ENCODE assay signal across 8 mouse cellular contexts in genomic region chr13:60427755-60428385, GRCm38 (mm10).
DNase-seq lines count a peak whose midpoint lies in the region; ATAC-seq lines count a peak whose summit lies in the region.

No protein-coding gene starts in this region.

- peak; percentile 30 for DNase-seq in adrenal gland, postnatal 10 days
- no peak for DNase-seq in adrenal gland, adult 8-10 months
- peak; percentile 49 to 57 for DNase-seq in heart, postnatal 10 days
- peak; percentile 24 for DNase-seq in midbrain, embryonic 10.5 days (ENCODE audit: low spot score)
- no peak for DNase-seq in cerebellum, adult 9-11 months
- DNase-seq in left cerebral cortex, adult 8-10 months (ENCODE audit: low spot score in 2 of 2), result no peak

- ATAC-seq in embryonic facial prominence, embryonic 13.5 days (ENCODE audit: insufficient number of reproducible peaks, insufficient read depth, low FRiP score, low TSS enrichment, low read depth), result no peak
- no peak for ATAC-seq in erythroid progenitor cell, adult 5-6 weeks (replicated peaks; ENCODE audit: low FRiP score, poor library complexity, severe bottlenecking)

- WGBS in embryonic facial prominence, embryonic 13.5 days, result 20% methylated on average over 12 of the region's 12 CpGs
- 37% methylated on average over 12 of the region's 12 CpGs for WGBS in midbrain, embryonic 10.5 days

- H3K9me3 ChIP-seq in embryonic facial prominence, embryonic 13.5 days, result 0 out of 2 replicates have a peak, but pooled peaks cover 1% of the 10 kb centered on the region
- H3K9me3 ChIP-seq in midbrain, embryonic 10.5 days (replicated peaks), result peaks cover 2% of the 10 kb centered on the region; the same call in 1 of the 2 replicates

- peak overlapping the region; percentile 46; the same call in 1 of the 2 replicates for H3K9ac ChIP-seq in embryonic facial prominence, embryonic 13.5 days

- H3K27ac ChIP-seq in embryonic facial prominence, embryonic 13.5 days, result peak overlapping the region; percentile 62
- peak overlapping the region; percentile 53; the same call in 1 of the 2 replicates for H3K27ac ChIP-seq in midbrain, embryonic 10.5 days (replicated peaks)

- intact Hi-C loops in heart, postnatal 10 days (cut with DNase I), result loop anchor here (10.0 kb wide), 1 partner anchor 133 kb away; no protein-coding TSS in a partner anchor

- no peaks in the 10 kb centered on the region for H3K27me3 ChIP-seq in embryonic facial prominence, embryonic 13.5 days
- H3K27me3 ChIP-seq in midbrain, embryonic 10.5 days (ENCODE audit: low read depth, poor library complexity, severe bottlenecking), result peaks cover 6% of the 10 kb centered on the region; the same call in 1 of the 2 replicates

- peak overlapping the region; percentile 2; the same call in 1 of the 2 replicates for H3K4me3 ChIP-seq in embryonic facial prominence, embryonic 13.5 days
- H3K4me3 ChIP-seq in midbrain, embryonic 10.5 days, result no peak overlapping the region

- peak overlapping the region; percentile 37 for H3K4me2 ChIP-seq in embryonic facial prominence, embryonic 13.5 days

- H3K4me1 ChIP-seq in embryonic facial prominence, embryonic 13.5 days, result peaks cover 44% of the 10 kb centered on the region
- peaks cover 11% of the 10 kb centered on the region for H3K4me1 ChIP-seq in midbrain, embryonic 10.5 days

- no peaks in the 10 kb centered on the region for H3K36me3 ChIP-seq in embryonic facial prominence, embryonic 13.5 days
- H3K36me3 ChIP-seq in midbrain, embryonic 10.5 days, result no peaks in the 10 kb centered on the region

Comparison
In these comparisons a context has a peak if more than half of its experiments do, and no peak if none do; other contexts are left out.
1. DNase-seq: peak in adrenal gland, postnatal 10 days (single experiment), heart, postnatal 10 days (2 of 2) and midbrain, embryonic 10.5 days (single experiment); none in adrenal gland, adult 8-10 months (single experiment), cerebellum, adult 9-11 months (single experiment) and left cerebral cortex, adult 8-10 months (0 of 2).